ENCODE assay signal across 24 mouse cellular contexts in the genomic region with DNA sequence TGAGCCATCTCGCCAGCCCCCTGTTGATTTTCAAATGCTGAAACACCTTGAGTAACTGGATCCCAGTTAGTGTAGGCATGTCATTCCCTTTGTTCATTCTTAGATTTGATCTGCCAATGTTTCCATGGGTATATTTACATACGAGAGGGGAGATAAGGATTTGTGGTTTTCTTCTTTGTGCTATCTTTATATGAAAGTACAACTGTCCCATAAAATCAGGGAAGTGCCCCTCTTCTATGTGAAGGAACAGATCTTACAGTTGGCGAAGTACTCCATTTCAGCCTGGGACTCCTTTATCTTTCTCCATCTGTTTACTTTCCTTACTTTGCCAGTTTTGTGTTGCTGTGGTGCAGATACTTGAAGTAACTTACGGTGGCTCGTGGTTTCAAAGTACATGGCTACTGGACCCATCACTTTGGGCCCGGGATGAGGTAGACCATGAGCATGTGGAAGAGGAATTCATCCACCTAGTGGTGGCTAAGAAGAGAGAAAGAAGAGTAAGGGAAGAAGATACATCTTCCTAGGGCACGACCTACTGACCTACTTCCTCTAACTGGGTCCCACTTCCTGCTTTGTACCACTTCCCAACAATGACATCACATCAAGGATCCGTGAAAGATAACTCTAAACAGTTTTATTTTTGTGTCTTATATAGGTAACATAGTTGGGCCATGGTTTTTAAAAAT. TPM values are rescaled to one million over a fixed set of nuclear protein-coding genes. Genes with fewer than 3 reads are reported as not detected.
DNase-seq lines count a peak whose midpoint lies in the region; ATAC-seq and TF ChIP-seq lines count a peak whose summit lies in the region.
"Had no signal": no experiment of that assay in that cellular context is flagged by ENCODE, and none has a peak within 500 bp of the region (broad histone marks: within the 10 kb centered on the region; RNA-seq: fewer than 3 reads in every experiment).

No protein-coding gene starts in this region.

- H3K9ac ChIP-seq in CH12.LX (ENCODE audit: insufficient read depth, low read depth), result no peak overlapping the region
- no peak overlapping the region for H3K9ac ChIP-seq in lung, postnatal 0 days (replicated peaks; ENCODE audit: low read depth)
- H3K9ac ChIP-seq: embryonic facial prominence, embryonic 15.5 days; liver, embryonic 13.5 days; neural tube, embryonic 13.5 days had no signal

- intact Hi-C loops in left cerebral cortex, postnatal 14 days (cut with DNase I), result no loop called here

- TF ChIP-seq RAD21 in CH12.LX (IDR thresholded peaks at IDR 0.05; ENCODE audit: low read depth, low read length), result peak; percentile 45

- no peaks in the 10 kb centered on the region for H3K27me3 ChIP-seq in CH12.LX (replicated peaks)
- no peaks in the 10 kb centered on the region for H3K27me3 ChIP-seq in lung, postnatal 0 days (replicated peaks; ENCODE audit: insufficient read depth, low read length)
- H3K27me3 ChIP-seq: embryonic facial prominence, embryonic 15.5 days; liver, embryonic 13.5 days; neural tube, embryonic 13.5 days had no signal

- no peak for TF ChIP-seq POLR2A in CH12.LX (IDR thresholded peaks at IDR 0.05; ENCODE audit: low read depth, low read length)

- no peaks in the 10 kb centered on the region for H3K9me3 ChIP-seq in CH12.LX (replicated peaks; ENCODE audit: low read length)
- H3K9me3 ChIP-seq in lung, postnatal 0 days (ENCODE audit: low read length), result no peaks in the 10 kb centered on the region
- H3K9me3 ChIP-seq: embryonic facial prominence, embryonic 15.5 days; forebrain, embryonic 10.5 days; liver, embryonic 13.5 days; midbrain, embryonic 10.5 days; neural tube, embryonic 13.5 days had no signal

- TF ChIP-seq EP300 in CH12.LX (IDR thresholded peaks at IDR 0.05; ENCODE audit: low read length), result peak; percentile 34; the same call in 1 of the 2 replicates
- TF ChIP-seq EP300 in lung, postnatal 0 days (IDR thresholded peaks at IDR 0.05), result no peak

- DNase-seq in 416B (ENCODE audit: low read depth) (peak; percentile 37), CH12.LX (ENCODE audit: extremely low read depth) (peak; percentile 51)
- peak; percentile 76 for DNase-seq in thymus, postnatal 0 days (ENCODE audit: low spot score)
- no peak for DNase-seq in spleen, postnatal 14 days (ENCODE audit: low spot score in 2 of 2)
- no peak for DNase-seq in left cerebral cortex, postnatal 14 days (ENCODE audit: low spot score in 2 of 2)
- no peak for DNase-seq in lung, postnatal 0 days (ENCODE audit: low spot score)
- DNase-seq: adrenal gland, postnatal 25 days; cerebellum, adult 8-10 months; embryo, embryonic 11 days; heart, adult 2 months; layer of hippocampus, postnatal 36 days; liver, embryonic 13.5 days; lung, postnatal 10 days; right cerebral cortex, postnatal 25 days had no signal

- H3K79me2 ChIP-seq in CH12.LX (replicated peaks; ENCODE audit: control insufficient read depth, extremely low read depth, insufficient read depth, poor library complexity, severe bottlenecking), result no peaks in the 10 kb centered on the region

- no peak overlapping the region for H3K4me2 ChIP-seq in CH12.LX (ENCODE audit: insufficient read depth, low read depth, poor library complexity, severe bottlenecking)
- H3K4me2 ChIP-seq in lung, postnatal 0 days (replicated peaks; ENCODE audit: low read depth, low read length), result no peak overlapping the region
- H3K4me2 ChIP-seq: embryonic facial prominence, embryonic 15.5 days; liver, embryonic 13.5 days; neural tube, embryonic 13.5 days had no signal

- dilution Hi-C loops in CH12.LX (cut with MboI; ENCODE audit: extremely low pct_ligation_motif_present, extremely low pct_unique_long_range_greater_than_20kb, low sequenced_read_pairs), result no loop called here

- peaks cover 0 to 3% of the 10 kb centered on the region in 2 experiments for H3K36me3 ChIP-seq in CH12.LX (replicated peaks in 1 of 2; ENCODE audit: control insufficient read depth in 1 of 2, insufficient read depth in 1 of 2, low read length in 1 of 2)
- H3K36me3 ChIP-seq in lung, postnatal 0 days (ENCODE audit: insufficient read depth, low read length), result no peaks in the 10 kb centered on the region
- H3K36me3 ChIP-seq: embryonic facial prominence, embryonic 15.5 days; liver, embryonic 13.5 days; neural tube, embryonic 13.5 days had no signal

- H3K27ac ChIP-seq in CH12.LX (ENCODE audit: insufficient read depth, low read depth), result no peak overlapping the region
- H3K27ac ChIP-seq in lung, postnatal 0 days (ENCODE audit: low read length), result no peak overlapping the region
- H3K27ac ChIP-seq: embryonic facial prominence, embryonic 15.5 days; forebrain, embryonic 10.5 days; heart, adult 2 months; liver, embryonic 13.5 days; midbrain, embryonic 10.5 days; neural tube, embryonic 13.5 days had no signal

- in situ Hi-C loops in CH12.LX (cut with MboI; ENCODE audit: low pct_ligation_motif_present, low pct_unique_long_range_greater_than_20kb, low sequenced_read_pairs), result loop anchor here (5.0 to 10.0 kb wide), 2 partner anchors 165 to 238 kb away; no protein-coding TSS in a partner anchor

- 80% methylated on average over 8 of the region's 8 CpGs for WGBS in lung, postnatal 0 days

- peak; percentile 84 for ATAC-seq in megakaryocyte, adult 5-6 weeks (ENCODE audit: poor library complexity, severe bottlenecking)
- ATAC-seq in lung, postnatal 0 days, result no peak

- TF ChIP-seq CTCF in CH12.LX (conservative IDR thresholded peaks at IDR 0.05 in 1 of 2, IDR thresholded peaks at IDR 0.05 in 1 of 2; ENCODE audit: low read depth in 2 of 2, low read length in 2 of 2), result peak in 1 of 2 experiments; percentile 65; a peak in 2 of 4 replicates
- no peak for TF ChIP-seq CTCF in lung, postnatal 0 days (IDR thresholded peaks at IDR 0.05)

- H3K4me3 ChIP-seq in CH12.LX (replicated peaks in 1 of 3; ENCODE audit: low read depth in 2 of 3, low read length in 2 of 3, poor library complexity in 1 of 3), result no peak overlapping the region
- H3K4me3 ChIP-seq in lung, postnatal 0 days (ENCODE audit: low read depth, low read length), result no peak overlapping the region
- H3K4me3 ChIP-seq: embryonic facial prominence, embryonic 15.5 days; forebrain, embryonic 10.5 days; heart, adult 2 months; liver, embryonic 13.5 days; midbrain, embryonic 10.5 days; neural tube, embryonic 13.5 days had no signal

- peaks cover 0 to 19% of the 10 kb centered on the region in 2 experiments; a peak in 2 of 4 replicates for H3K4me1 ChIP-seq in CH12.LX (ENCODE audit: control insufficient read depth in 1 of 2, insufficient read depth in 2 of 2)
- H3K4me1 ChIP-seq in lung, postnatal 0 days (ENCODE audit: insufficient read depth, low read depth, low read length), result no peaks in the 10 kb centered on the region
- H3K4me1 ChIP-seq: neural tube, embryonic 13.5 days had no signal

TF ChIP-seq in CH12.LX, 34 proteins besides CTCF, POLR2A, EP300 and RAD21 (continues in another document):
- TF ChIP-seq ETS1 (conservative IDR thresholded peaks at IDR 0.05; ENCODE audit: low read depth, low read length) (0 out of 2 replicates have a peak, but pooled peaks have one; percentile 24), TCF12 (IDR thresholded peaks at IDR 0.05; ENCODE audit: low read depth, low read length) (no peak; the same call in 1 of the 2 replicates), ZKSCAN1 (IDR thresholded peaks at IDR 0.05; ENCODE audit: borderline replicate concordance, low read depth, low read length) (no peak), HCFC1 (IDR thresholded peaks at IDR 0.05; ENCODE audit: low read depth, low read length) (peak; percentile 76), NELFE (IDR thresholded peaks at IDR 0.05; ENCODE audit: low read depth, low read length) (no peak), JUN (IDR thresholded peaks at IDR 0.05; ENCODE audit: insufficient read depth, low read depth, low read length) (peak; percentile 12; the same call in 1 of the 2 replicates), RCOR1 (conservative IDR thresholded peaks at IDR 0.05; ENCODE audit: low read depth, low read length) (no peak), KAT2A (IDR thresholded peaks at IDR 0.05; ENCODE audit: insufficient replicate concordance, low read length) (peak; percentile 39; the same call in 1 of the 2 replicates), TBP (conservative IDR thresholded peaks at IDR 0.05; ENCODE audit: low read depth, low read length) (0 out of 2 replicates have a peak, but pooled peaks have one; percentile 26), ZC3H11A (IDR thresholded peaks at IDR 0.05; ENCODE audit: low read depth, low read length) (no peak), UBTF (IDR thresholded peaks at IDR 0.05; ENCODE audit: low read depth, low read length) (no peak), ZNF384 (IDR thresholded peaks at IDR 0.05; ENCODE audit: low read depth, low read length) (no peak), ZMIZ1 (IDR thresholded peaks at IDR 0.05; ENCODE audit: low read depth, low read length) (no peak), MYC (IDR thresholded peaks at IDR 0.05; ENCODE audit: low read depth, low read length) (peak; percentile 78), E2F4 (IDR thresholded peaks at IDR 0.05; ENCODE audit: insufficient replicate concordance, low read depth, low read length) (0 out of 2 replicates have a peak, but pooled peaks have one; percentile 19), MXI1 (IDR thresholded peaks at IDR 0.05; ENCODE audit: low read depth, low read length) (no peak; the same call in 1 of the 2 replicates), ELF1 (IDR thresholded peaks at IDR 0.05; ENCODE audit: low read depth, low read length) (peak; percentile 91), CHD2 (IDR thresholded peaks at IDR 0.05; ENCODE audit: low read length) (no peak), NRF1 (IDR thresholded peaks at IDR 0.05; ENCODE audit: low read depth, low read length) (no peak)

RNA-seq across cellular contexts. Expression of a gene that starts 7.1 kb away (rescaled TPM):
- 32.4 and 39.2 TPM in 2 replicates for total RNA-seq in CH12.LX (2012; rRNA removed)
- 90.8 and 102 TPM in 2 replicates for total RNA-seq in CH12.LX (2014; rRNA removed)
- 75.2 and 85.0 TPM in 2 replicates for polyA plus RNA-seq in CH12.LX (2012; ENCODE audit: insufficient read length, low read depth)
- total RNA-seq in megakaryocyte, adult 5-6 weeks (2015), result 65.2 and 67.0 TPM in 2 replicates
- total RNA-seq in megakaryocyte, adult 5-6 weeks (2017), result 45.4 and 58.5 TPM in 2 replicates
- 84.6 and 112 TPM in 2 replicates for polyA plus RNA-seq in thymus, postnatal 0 days (2015; fragmentation: Nextera tagmentation; extraction: Ambion mirVana)
- total RNA-seq in left cerebral cortex, postnatal 14 days (2021), result 10 to 100 TPM; 42.6 to 45.2 TPM
- polyA plus RNA-seq in lung, postnatal 0 days (2015; fragmentation: Nextera tagmentation; extraction: Ambion mirVana), result 36.0 and 40.6 TPM in 2 replicates

RNA-seq across cellular contexts. Expression of a gene that starts 56.2 kb away (rescaled TPM):
- total RNA-seq in CH12.LX (2012; rRNA removed) (not detected in 2 replicates), CH12.LX (2014; rRNA removed) (not detected in 2 replicates)
- polyA plus RNA-seq in CH12.LX (2012; ENCODE audit: insufficient read length, low read depth), result not detected in 2 replicates
- not detected in 2 replicates for total RNA-seq in megakaryocyte, adult 5-6 weeks (2015)
- not detected in 2 replicates for total RNA-seq in megakaryocyte, adult 5-6 weeks (2017)
- polyA plus RNA-seq in thymus, postnatal 0 days (2015; fragmentation: Nextera tagmentation; extraction: Ambion mirVana), result 2.5 and 5.7 TPM in 2 replicates
- not detected for total RNA-seq in left cerebral cortex, postnatal 14 days (2021)
- 261 and 341 TPM in 2 replicates for polyA plus RNA-seq in lung, postnatal 0 days (2015; fragmentation: Nextera tagmentation; extraction: Ambion mirVana)
- total RNA-seq: adrenal gland, postnatal 25 days; gastrocnemius, adult 8-10 months; layer of hippocampus, postnatal 36 days had no signal
- polyA plus RNA-seq: C2C12; embryonic facial prominence, embryonic 15.5 days; forebrain, embryonic 10.5 days; hindbrain, embryonic 11.5 days; kidney, embryonic 14.5 days; limb, embryonic 11.5 days; liver, embryonic 13.5 days; midbrain, embryonic 10.5 days; neural tube, embryonic 13.5 days had no signal

Comparison
In these comparisons a context has a peak if more than half of its experiments do, and no peak if none do; other contexts are left out.
1. DNase-seq: peak in 416B (single experiment), CH12.LX (single experiment) and thymus, postnatal 0 days (single experiment); none in spleen, postnatal 14 days (0 of 2), left cerebral cortex, postnatal 14 days (0 of 2) and lung, postnatal 0 days (single experiment).